Mouse (Mus musculus): ENCODE measurements around the gene Oog3. TPM values are rescaled to one million over a fixed set of nuclear protein-coding genes. Genes with fewer than 3 reads are reported as not detected.

The Oog3 gene
- total RNA-seq (2023) = not detected in 4 replicates

GRCm38 (mm10) chr4:144162563-144162962 lies at the start of gene Oog3:
TSS of gene Oog3 (minus strand) at chr4:144162663.

GRCm38 (mm10) chr4:144190419-144190818 lies 28.0 kb upstream of the Oog3 start, which contains the start of gene Oog2:
TSS of gene Oog2 (plus strand) at chr4:144190719.

Other genes with a start within 250 kb of the Oog3 start
- not detected in 4 replicates for gene Pramef25, start 211.6 kb downstream of the Oog3 start, total RNA-seq (2023)
- gene Gm13101, start 195.7 kb downstream of the Oog3 start, total RNA-seq (2023) = not detected in 4 replicates
- gene Pramef17, start 168.3 kb downstream of the Oog3 start, total RNA-seq (2023) = not detected in 4 replicates
- gene Pramel4, start 103.5 kb downstream of the Oog3 start, total RNA-seq (2023) = not detected in 4 replicates
- gene Gm13102, start 56.2 kb downstream of the Oog3 start, total RNA-seq (2023) = not detected in 4 replicates
- not detected in 4 replicates for gene Oog2, start 28.1 kb upstream of the Oog3 start, total RNA-seq (2023)
- not detected in 4 replicates for gene C87977, start 50.7 kb upstream of the Oog3 start, total RNA-seq (2023)
- not detected in 4 replicates for gene Pramel5, start 117.8 kb upstream of the Oog3 start, total RNA-seq (2023)
- not detected in 4 replicates for gene Gm13128, start 167.6 kb upstream of the Oog3 start, total RNA-seq (2023)
- gene Gm13119, start 195.3 kb upstream of the Oog3 start, total RNA-seq (2023) = not detected in 4 replicates
- gene Pramef20, start 215.3 kb upstream of the Oog3 start, total RNA-seq (2023) = not detected in 4 replicates
- not detected in 4 replicates for gene Pramef12, start 245.8 kb upstream of the Oog3 start, total RNA-seq (2023)